Mouse (Mus musculus) kidney, embryonic 14.5 days (tissue): ENCODE measurements around the gene Col26a1. TPM values are rescaled to one million over a fixed set of nuclear protein-coding genes. Genes with fewer than 3 reads are reported as not detected.
A peak's percentile ranks its signal among the peaks of the same experiment; 100 is the strongest.

Experiments used
- ATAC-seq: fragments of 200-750 bp; cut with Nextera tagmentation; 2 replicates; pipeline ENCODE4 v1.8.0; 2017; ENCODE audit warnings: moderate number of reproducible peaks, mild to moderate bottlenecking, moderate TSS enrichment, moderate library complexity; ENCODE audit not compliant: low FRiP score, low TSS enrichment
- H3K27ac ChIP-seq: fragments of 300-500 bp; sonication (generic); 2 replicates; pipeline ENCODE4 v1.5.1; 2014; ENCODE audit warnings: low read depth, mild to moderate bottlenecking, low read length, moderate library complexity, mixed read lengths
- H3K27me3 ChIP-seq: fragments of 300-500 bp; sonication (generic); 2 replicates; pipeline ENCODE4 v1.6.1; 2014; ENCODE audit warnings: mild to moderate bottlenecking, low read length; ENCODE audit not compliant: control insufficient read depth, insufficient read depth
- H3K36me3 ChIP-seq: fragments of 300-500 bp; sonication (generic); 2 replicates; pipeline ENCODE4 v1.6.1; 2014; ENCODE audit warnings: low read length, mixed read lengths; ENCODE audit not compliant: control insufficient read depth, insufficient read depth
- H3K4me1 ChIP-seq: fragments of 300-500 bp; sonication (generic); 2 replicates; pipeline ENCODE4 v1.6.1; 2014; ENCODE audit warnings: low read length, mixed read lengths; ENCODE audit not compliant: control insufficient read depth, insufficient read depth
- H3K4me2 ChIP-seq: fragments of 300-500 bp; sonication (generic); replicated peaks from 2 replicates; pipeline ENCODE4 v1.6.1; 2014; ENCODE audit warnings: low read depth, mild to moderate bottlenecking, low read length
- H3K4me3 ChIP-seq: fragments of 300-500 bp; sonication (generic); 2 replicates; pipeline ENCODE4 v1.5.1; 2014; ENCODE audit warnings: mild to moderate bottlenecking, low read length
- H3K9ac ChIP-seq: fragments of 300-500 bp; sonication (generic); 2 replicates; pipeline ENCODE4 v1.6.1; 2014; ENCODE audit warnings: low read depth, mild to moderate bottlenecking, low read length, moderate library complexity
- H3K9me3 ChIP-seq: fragments of 300-500 bp; sonication (generic); 2 replicates; pipeline ENCODE4 v1.6.1; 2016; ENCODE audit warnings: low read length; ENCODE audit not compliant: control insufficient read depth
- WGBS: fragments of 180-500 bp; shearing (Covaris S2); extraction: QIAGEN DNeasy Blood & Tissue Kit; methylation state at CpG from one replicate; pipeline ENCODE4 v1.1.7; 2014; 5-methylcytosine and 5-hydroxymethylcytosine counted together
- polyA plus RNA-seq: library from polyadenylated mRNA; unstranded; fragments of >200 nt; fragmentation: Nextera tagmentation; extraction: Ambion mirVana; gene quantifications from 2 replicates; pipeline ENCODE4 v1.2.1, GENCODE M21; 2014

Col26a1 gene
- polyA plus RNA-seq, 1 experiment from 2014 or later = 44.0 TPM

- no peak overlapping the region; the same call in 1 of the 2 replicates for H3K4me2 ChIP-seq
- WGBS = 27% methylated on average over 7 of the region's 7 CpGs
- ATAC-seq = no peak
- H3K9me3 ChIP-seq = no peaks in the 10 kb centered on the region
- no peaks in the 10 kb centered on the region for H3K36me3 ChIP-seq
- no peaks in the 10 kb centered on the region for H3K27me3 ChIP-seq
- peaks cover 23% of the 10 kb centered on the region for H3K4me1 ChIP-seq
- H3K9ac ChIP-seq = peak overlapping the region; percentile 23; the same call in 1 of the 2 replicates
- H3K27ac ChIP-seq = peak overlapping the region; percentile 67; the same call in 1 of the 2 replicates
- H3K4me3 ChIP-seq = no peak overlapping the region
Measured at GRCm38 (mm10) chr5:136886957-136887356, 3.9 kb upstream of the Col26a1 start.

GRCm38 (mm10) chr5:136882055-136882787, 788 bp downstream of the Col26a1 start:
- Histone ChIP-seq H3K9me3 (no peaks in the 10 kb centered on the region), H3K4me3 (peak overlapping the region; percentile 63), H3K27ac (peak overlapping the region; percentile 70), H3K27me3 (no peaks in the 10 kb centered on the region), H3K9ac (peak overlapping the region; percentile 80), H3K4me2 (peak overlapping the region; percentile 70), H3K4me1 (peaks cover 16% of the 10 kb centered on the region), H3K36me3 (no peaks in the 10 kb centered on the region)
- ATAC-seq = peak; percentile 21; the same call in 1 of the 2 replicates
- under 1% methylated on average over 47 of the region's 47 CpGs for WGBS

GRCm38 (mm10) chr5:136881380-136882009, 1.5 kb downstream of the Col26a1 start:
- Histone ChIP-seq H3K4me3 (peak overlapping the region; percentile 63), H3K4me2 (peak overlapping the region; percentile 70), H3K27me3 (no peaks in the 10 kb centered on the region), H3K36me3 (peaks cover 2% of the 10 kb centered on the region; the same call in 1 of the 2 replicates), H3K27ac (peak overlapping the region; percentile 70; the same call in 1 of the 2 replicates), H3K9ac (peak overlapping the region; percentile 80), H3K4me1 (0 out of 2 replicates have a peak, but pooled peaks cover 10% of the 10 kb centered on the region), H3K9me3 (no peaks in the 10 kb centered on the region)
- ATAC-seq = peak; percentile 83
- 4% methylated on average over 39 of the region's 39 CpGs for WGBS

GRCm38 (mm10) chr5:136880101-136880500, 2.9 kb downstream of the Col26a1 start:
- no peak overlapping the region for H3K4me3 ChIP-seq
- no peak overlapping the region for H3K27ac ChIP-seq
- WGBS = 58% methylated on average over 8 of the region's 8 CpGs
- H3K9ac ChIP-seq = no peak overlapping the region
- H3K36me3 ChIP-seq = peaks cover 2% of the 10 kb centered on the region; the same call in 1 of the 2 replicates
- H3K4me2 ChIP-seq = no peak overlapping the region
- H3K27me3 ChIP-seq = no peaks in the 10 kb centered on the region
- no peaks in the 10 kb centered on the region for H3K9me3 ChIP-seq
- ATAC-seq = no peak
- H3K4me1 ChIP-seq = 0 out of 2 replicates have a peak, but pooled peaks cover 10% of the 10 kb centered on the region

- H3K27ac ChIP-seq = no peak overlapping the region
- no peak for ATAC-seq
Measured at GRCm38 (mm10) chr5:136874271-136874670, 8.7 kb downstream of the Col26a1 start.

GRCm38 (mm10) chr5:136872417-136872816, 10.6 kb downstream of the Col26a1 start:
- peaks cover 2% of the 10 kb centered on the region; the same call in 1 of the 2 replicates for H3K36me3 ChIP-seq
- no peak overlapping the region for H3K27ac ChIP-seq

More at GRCm38 (mm10) chr5:136874271-136874670, 8.7 kb downstream of the Col26a1 start:
- Histone ChIP-seq H3K9ac (no peak overlapping the region), H3K9me3 (no peaks in the 10 kb centered on the region), H3K36me3 (peaks cover 2% of the 10 kb centered on the region; the same call in 1 of the 2 replicates), H3K4me1 (peaks cover 9% of the 10 kb centered on the region; the same call in 1 of the 2 replicates), H3K4me2 (no peak overlapping the region), H3K27me3 (no peaks in the 10 kb centered on the region), H3K4me3 (no peak overlapping the region)
- 60% methylated on average over 10 of the region's 10 CpGs for WGBS

GRCm38 (mm10) chr5:136869451-136870114, 13.4 kb downstream of the Col26a1 start:
- 40% methylated on average over 10 of the region's 10 CpGs for WGBS
- H3K27me3 ChIP-seq = no peaks in the 10 kb centered on the region
- peaks cover 12% of the 10 kb centered on the region for H3K4me1 ChIP-seq
- H3K4me3 ChIP-seq = no peak overlapping the region
- H3K27ac ChIP-seq = peak overlapping the region; percentile 66
- no peak overlapping the region for H3K9ac ChIP-seq
- H3K36me3 ChIP-seq = no peaks in the 10 kb centered on the region
- peak; percentile 90 for ATAC-seq
- H3K9me3 ChIP-seq = no peaks in the 10 kb centered on the region
- no peak overlapping the region; the same call in 1 of the 2 replicates for H3K4me2 ChIP-seq

More at GRCm38 (mm10) chr5:136872417-136872816, 10.6 kb downstream of the Col26a1 start:
- WGBS = 50% methylated on average over 8 of the region's 8 CpGs
- peaks cover 7% of the 10 kb centered on the region; the same call in 1 of the 2 replicates for H3K4me1 ChIP-seq
- no peak overlapping the region for H3K9ac ChIP-seq
- no peak overlapping the region for H3K4me3 ChIP-seq
- ATAC-seq = no peak
- no peak overlapping the region for H3K4me2 ChIP-seq
- H3K9me3 ChIP-seq = no peaks in the 10 kb centered on the region
- no peaks in the 10 kb centered on the region for H3K27me3 ChIP-seq

GRCm38 (mm10) chr5:136867706-136868105, 15.3 kb downstream of the Col26a1 start:
- H3K4me3 ChIP-seq = no peak overlapping the region
- H3K36me3 ChIP-seq = no peaks in the 10 kb centered on the region
- H3K27me3 ChIP-seq = no peaks in the 10 kb centered on the region
- H3K27ac ChIP-seq = no peak overlapping the region
- H3K4me1 ChIP-seq = peaks cover 31% of the 10 kb centered on the region
- no peaks in the 10 kb centered on the region for H3K9me3 ChIP-seq
- WGBS = 77% methylated on average over 5 of the region's 5 CpGs
- no peak overlapping the region for H3K9ac ChIP-seq
- no peak overlapping the region for H3K4me2 ChIP-seq
- ATAC-seq = no peak
